In genomic region chr10:77685895-77686664, GRCm38 (mm10) we compare ENCODE assay signal across 16 mouse cellular contexts. TPM values are rescaled to one million over a fixed set of nuclear protein-coding genes. Genes with fewer than 3 reads are reported as not detected.
A peak's percentile ranks its signal among the peaks of the same experiment; 100 is the strongest.
DNase-seq lines count a peak whose midpoint lies in the region; ATAC-seq and TF ChIP-seq lines count a peak whose summit lies in the region.
"Had no signal": no experiment of that assay in that cellular context is flagged by ENCODE, and none has a peak within 500 bp of the region (broad histone marks: within the 10 kb centered on the region; RNA-seq: fewer than 3 reads in every experiment).

Gene Tspear, plus strand, starts transcription at chr10:77686569.

- H3K9ac ChIP-seq in embryonic facial prominence, embryonic 11.5 days (replicated peaks; ENCODE audit: low read length), result peak within 1 kb of the TSS; percentile 15; the same call in 1 of the 2 replicates
- H3K9ac ChIP-seq in limb, embryonic 13.5 days, result no peak within 1 kb of the TSS
- H3K9ac ChIP-seq in intestine, postnatal 0 days (ENCODE audit: low read depth, low read length), result no peak within 1 kb of the TSS
- H3K9ac ChIP-seq: liver, embryonic 14.5 days; neural tube, embryonic 15.5 days had no signal

- no peak for TF ChIP-seq CTCF in intestine, postnatal 0 days (IDR thresholded peaks at IDR 0.05; ENCODE audit: low read depth)
- TF ChIP-seq CTCF in gastrocnemius, adult 2 months (IDR thresholded peaks at IDR 0.05), result no peak

- H3K4me3 ChIP-seq in embryonic facial prominence, embryonic 11.5 days (ENCODE audit: low read depth, low read length), result no peak within 1 kb of the TSS
- H3K4me3 ChIP-seq in embryonic facial prominence, embryonic 10.5 days, result no peak within 1 kb of the TSS
- no peak within 1 kb of the TSS for H3K4me3 ChIP-seq in limb, embryonic 13.5 days
- no peak within 1 kb of the TSS for H3K4me3 ChIP-seq in limb, embryonic 10.5 days
- no peak within 1 kb of the TSS for H3K4me3 ChIP-seq in intestine, postnatal 0 days (ENCODE audit: low read depth, low read length)
- H3K4me3 ChIP-seq in gastrocnemius, adult 2 months, result no peak within 1 kb of the TSS
- H3K4me3 ChIP-seq: erythroblast, embryonic 14.5 days; megakaryocyte, embryonic 14.5 days; neural tube, embryonic 15.5 days had no signal

- H3K9me3 ChIP-seq in embryonic facial prominence, embryonic 11.5 days (replicated peaks; ENCODE audit: control insufficient read depth, low read length), result no peaks in the 10 kb centered on the region
- no peaks in the 10 kb centered on the region for H3K9me3 ChIP-seq in embryonic facial prominence, embryonic 10.5 days
- H3K9me3 ChIP-seq in limb, embryonic 13.5 days, result no peaks in the 10 kb centered on the region
- H3K9me3 ChIP-seq in limb, embryonic 10.5 days (replicated peaks), result no peaks in the 10 kb centered on the region
- H3K9me3 ChIP-seq in intestine, postnatal 0 days (ENCODE audit: control insufficient read depth), result no peaks in the 10 kb centered on the region
- H3K9me3 ChIP-seq: megakaryocyte, embryonic 14.5 days; neural tube, embryonic 15.5 days had no signal

- 6% methylated on average over 22 of the region's 22 CpGs for WGBS in embryonic facial prominence, embryonic 11.5 days
- 3% methylated on average over 22 of the region's 22 CpGs for WGBS in embryonic facial prominence, embryonic 10.5 days
- 5% methylated on average over 22 of the region's 22 CpGs for WGBS in limb, embryonic 13.5 days
- 2% methylated on average over 22 of the region's 22 CpGs for WGBS in limb, embryonic 10.5 days
- 4% methylated on average over 22 of the region's 22 CpGs for WGBS in intestine, postnatal 0 days

- H3K4me1 ChIP-seq in embryonic facial prominence, embryonic 11.5 days (ENCODE audit: control insufficient read depth, insufficient read depth, low read length), result peaks cover 2% of the 10 kb centered on the region
- H3K4me1 ChIP-seq in embryonic facial prominence, embryonic 10.5 days, result peaks cover 53% of the 10 kb centered on the region
- peaks cover 36% of the 10 kb centered on the region for H3K4me1 ChIP-seq in limb, embryonic 13.5 days
- H3K4me1 ChIP-seq in limb, embryonic 10.5 days, result peaks cover 58% of the 10 kb centered on the region
- H3K4me1 ChIP-seq in intestine, postnatal 0 days (replicated peaks; ENCODE audit: control insufficient read depth, insufficient read depth, low read length), result no peaks in the 10 kb centered on the region
- H3K4me1 ChIP-seq: megakaryocyte, embryonic 14.5 days had no signal

- H3K27me3 ChIP-seq in embryonic facial prominence, embryonic 11.5 days (ENCODE audit: control insufficient read depth, insufficient read depth, low read length), result peaks cover 25% of the 10 kb centered on the region
- H3K27me3 ChIP-seq in embryonic facial prominence, embryonic 10.5 days (replicated peaks; ENCODE audit: low read depth, poor library complexity, severe bottlenecking), result peaks cover 76% of the 10 kb centered on the region
- H3K27me3 ChIP-seq in limb, embryonic 13.5 days, result peaks cover 66% of the 10 kb centered on the region
- H3K27me3 ChIP-seq in limb, embryonic 10.5 days (ENCODE audit: low read depth, poor library complexity, severe bottlenecking), result peaks cover 70% of the 10 kb centered on the region
- H3K27me3 ChIP-seq in intestine, postnatal 0 days (replicated peaks; ENCODE audit: control insufficient read depth, insufficient read depth, low read length), result 0 out of 2 replicates have a peak, but pooled peaks cover 7% of the 10 kb centered on the region

- H3K36me3 ChIP-seq in embryonic facial prominence, embryonic 11.5 days (replicated peaks; ENCODE audit: control insufficient read depth, insufficient read depth, low read depth, low read length), result no peaks in the 10 kb centered on the region
- no peaks in the 10 kb centered on the region for H3K36me3 ChIP-seq in embryonic facial prominence, embryonic 10.5 days (replicated peaks)
- no peaks in the 10 kb centered on the region for H3K36me3 ChIP-seq in limb, embryonic 13.5 days
- no peaks in the 10 kb centered on the region for H3K36me3 ChIP-seq in limb, embryonic 10.5 days
- no peaks in the 10 kb centered on the region for H3K36me3 ChIP-seq in intestine, postnatal 0 days (ENCODE audit: control insufficient read depth, insufficient read depth)
- H3K36me3 ChIP-seq: neural tube, embryonic 15.5 days had no signal

- ATAC-seq in embryonic facial prominence, embryonic 11.5 days (replicated peaks; ENCODE audit: insufficient number of reproducible peaks, low FRiP score, low TSS enrichment, low read depth), result no peak
- no peak for ATAC-seq in limb, embryonic 13.5 days (ENCODE audit: low FRiP score, low read depth)
- 0 out of 2 replicates have a peak, but pooled peaks have one; percentile 19 for ATAC-seq in intestine, postnatal 0 days

- H3K4me2 ChIP-seq in embryonic facial prominence, embryonic 11.5 days (ENCODE audit: low read depth, low read length), result no peak within 1 kb of the TSS
- H3K4me2 ChIP-seq in limb, embryonic 13.5 days (replicated peaks), result peak within 1 kb of the TSS; percentile 19; the same call in 1 of the 2 replicates
- no peak within 1 kb of the TSS; the same call in 1 of the 2 replicates for H3K4me2 ChIP-seq in intestine, postnatal 0 days (replicated peaks; ENCODE audit: low read depth)
- H3K4me2 ChIP-seq: neural tube, embryonic 15.5 days had no signal

- intact Hi-C loops in gastrocnemius, adult 2 months (cut with DNase I), result no loop called here
- intact Hi-C loops in gastrocnemius, postnatal 36 days (cut with DNase I), result no loop called here

- no peak for DNase-seq in embryonic facial prominence, embryonic 11.5 days (ENCODE audit: low spot score)
- no peak for DNase-seq in embryonic facial prominence, embryonic 10.5 days (ENCODE audit: low spot score)
- no peak for DNase-seq in limb, embryonic 10.5 days (ENCODE audit: low spot score)
- DNase-seq in gonadal fat pad, adult 2 months (ENCODE audit: low read depth), result peak; percentile 45
- DNase-seq in gastrocnemius, adult 2 months, result no peak
- DNase-seq in gastrocnemius, postnatal 36 days, result no peak
- DNase-seq: adrenal gland, postnatal 25 days; cerebellum, postnatal 25 days; kidney, adult 2 months had no signal

- no peak within 1 kb of the TSS for H3K27ac ChIP-seq in embryonic facial prominence, embryonic 11.5 days (replicated peaks; ENCODE audit: low read depth, low read length)
- H3K27ac ChIP-seq in embryonic facial prominence, embryonic 10.5 days (replicated peaks), result no peak within 1 kb of the TSS
- H3K27ac ChIP-seq in limb, embryonic 13.5 days, result no peak within 1 kb of the TSS
- H3K27ac ChIP-seq in limb, embryonic 10.5 days, result no peak within 1 kb of the TSS
- no peak within 1 kb of the TSS for H3K27ac ChIP-seq in intestine, postnatal 0 days (ENCODE audit: low read depth, low read length)
- no peak within 1 kb of the TSS for H3K27ac ChIP-seq in gastrocnemius, adult 2 months
- H3K27ac ChIP-seq: liver, embryonic 14.5 days; neural tube, embryonic 15.5 days had no signal

RNA-seq across cellular contexts. Expression of gene Tspear, which starts in this region (rescaled TPM):
- polyA plus RNA-seq in embryonic facial prominence, embryonic 11.5 days (2014; fragmentation: Nextera tagmentation; extraction: Ambion mirVana), result 0.39 and 0.64 TPM in 2 replicates
- polyA plus RNA-seq in embryonic facial prominence, embryonic 10.5 days (2016; fragmentation: Nextera tagmentation; extraction: Ambion mirVana), result 0.97 and 1.2 TPM in 2 replicates
- 0.74 and 1.3 TPM in 2 replicates for polyA plus RNA-seq in limb, embryonic 13.5 days (2015; fragmentation: Nextera tagmentation; extraction: Ambion mirVana)
- polyA plus RNA-seq in limb, embryonic 10.5 days (2016; fragmentation: Nextera tagmentation; extraction: Ambion mirVana), result 0.59 and 0.74 TPM in 2 replicates
- 0.54 and 1.1 TPM in 2 replicates for polyA plus RNA-seq in gonadal fat pad, adult 2 months (2012; rRNA removed)
- 0.10 and 0.20 TPM in 2 replicates for polyA plus RNA-seq in intestine, postnatal 0 days (2015; fragmentation: Nextera tagmentation; extraction: Ambion mirVana)
- not detected for total RNA-seq in gastrocnemius, adult 2 months (2021)
- not detected for total RNA-seq in gastrocnemius, postnatal 36 days (2021)
- total RNA-seq: heart, postnatal 10 days had no signal
- polyA plus RNA-seq: erythroblast, embryonic 14.5 days had no signal

Comparison
In these comparisons a context has a peak if more than half of its experiments do, and no peak if none do; other contexts are left out.
1. Peak in ATAC-seq in intestine, postnatal 0 days; RNA of the gene not detected or under 1 TPM.